Mouse (Mus musculus) lung, postnatal 25 days (tissue): ENCODE data around the gene Slc35a3.

ENCODE experiments used
- DNase-seq: peaks from one replicate; pipeline ENCODE4 v3.0.0; 2022; ENCODE audit warnings: low spot score

The Slc35a3 gene

GRCm38 (mm10) chr3:116638572-116638971 is 74.1 kb downstream of the Slc35a3 start:
- no peak for DNase-seq

- no peak for DNase-seq
Measured at GRCm38 (mm10) chr3:116637693-116638476, 74.7 kb downstream of the Slc35a3 start.

- no peak for DNase-seq
Measured at GRCm38 (mm10) chr3:116635799-116636198, 76.8 kb downstream of the Slc35a3 start.

GRCm38 (mm10) chr3:116634853-116635252 is 77.8 kb downstream of the Slc35a3 start:
- DNase-seq, result no peak

- no peak for DNase-seq
Measured at GRCm38 (mm10) chr3:116634091-116634490, 78.5 kb downstream of the Slc35a3 start.

- no peak for DNase-seq
Measured at GRCm38 (mm10) chr3:116632971-116633370, 79.7 kb downstream of the Slc35a3 start.

GRCm38 (mm10) chr3:116631459-116631858 is 81.2 kb downstream of the Slc35a3 start:
- no peak for DNase-seq

- DNase-seq, result no peak
Measured at GRCm38 (mm10) chr3:116622641-116623040, 90.0 kb downstream of the Slc35a3 start.

GRCm38 (mm10) chr3:116620636-116621370 is 91.8 kb downstream of the Slc35a3 start:
- no peak for DNase-seq
